Mouse (Mus musculus): Measurements from ENCODE around the gene Psma6.

- no peak for TF ChIP-seq CTCF (IDR thresholded peaks at IDR 0.05; ENCODE audit: low read depth, low read length)
- TF ChIP-seq POLR2A (IDR thresholded peaks at IDR 0.05; ENCODE audit: borderline replicate concordance, low read depth, low read length) = no peak
Measured at GRCm38 (mm10) chr12:55465401-55465983, 81.5 kb downstream of the Psma6 start.
